In the genomic region with DNA sequence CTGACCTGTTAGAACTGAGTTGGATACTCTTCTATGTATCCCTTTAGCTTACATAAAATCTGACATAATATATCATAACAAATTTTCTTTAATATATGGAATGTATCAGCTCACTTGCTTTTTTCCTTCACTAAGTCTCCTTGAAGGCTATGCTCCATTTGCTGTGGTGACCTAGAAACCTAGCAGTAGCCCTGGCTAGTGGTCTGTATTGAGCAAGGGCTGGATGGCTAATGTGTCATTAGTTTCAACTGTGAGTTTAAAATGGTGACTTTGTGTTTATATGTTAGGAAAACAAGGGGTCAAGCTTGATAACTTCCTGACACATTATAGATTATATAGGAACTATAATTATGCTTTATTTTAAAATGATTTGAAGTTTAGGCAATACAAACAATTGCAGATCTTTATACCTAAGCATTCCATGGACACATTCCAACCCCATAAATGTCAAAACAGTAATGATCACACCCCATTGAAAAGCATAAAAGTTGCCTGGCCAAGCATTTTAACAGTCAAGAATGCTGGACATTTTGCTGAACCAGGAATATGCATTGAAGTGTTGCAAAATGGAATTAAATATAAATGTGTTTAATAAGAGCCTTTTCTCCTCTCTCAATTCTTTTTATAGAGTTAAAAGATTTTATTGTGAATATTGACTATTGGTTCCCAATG, we compare ENCODE assay signal across 20 mouse cellular contexts. TPM values are rescaled to one million over a fixed set of nuclear protein-coding genes. Genes with fewer than 3 reads are reported as not detected.
"Had no signal": no experiment of that assay in that cellular context is flagged by ENCODE, and none has a peak within 500 bp of the region (broad histone marks: within the 10 kb centered on the region; RNA-seq: fewer than 3 reads in every experiment).

No protein-coding gene starts in this region.

- H3K36me3 ChIP-seq: neural tube, embryonic 13.5 days; neural tube, embryonic 15.5 days; stomach, embryonic 15.5 days had no signal

- H3K9me3 ChIP-seq: neural tube, embryonic 13.5 days; neural tube, embryonic 15.5 days; stomach, embryonic 15.5 days had no signal

- H3K4me3 ChIP-seq: neural tube, embryonic 13.5 days; neural tube, embryonic 15.5 days; stomach, embryonic 15.5 days had no signal

- DNase-seq: retina, postnatal 1 day; right cerebral cortex, adult 18-20 months; right cerebral cortex, postnatal 14 days; right cerebral cortex, postnatal 25 days; right cerebral cortex, postnatal 4 days; spleen, adult 18-20 months; thymus, adult 18-20 months; thymus, adult 2 months; thymus, postnatal 14 days; thymus, postnatal 25 days; thymus, postnatal 36 days; thymus, postnatal 4 days had no signal

- H3K4me2 ChIP-seq: neural tube, embryonic 13.5 days; neural tube, embryonic 15.5 days; stomach, embryonic 15.5 days had no signal

- H3K9ac ChIP-seq: neural tube, embryonic 13.5 days; neural tube, embryonic 15.5 days; stomach, embryonic 15.5 days had no signal

- H3K27me3 ChIP-seq: neural tube, embryonic 13.5 days; neural tube, embryonic 15.5 days; stomach, embryonic 15.5 days had no signal

- H3K4me1 ChIP-seq: neural tube, embryonic 13.5 days; neural tube, embryonic 15.5 days; stomach, embryonic 15.5 days had no signal

- H3K27ac ChIP-seq: neural tube, embryonic 13.5 days; neural tube, embryonic 15.5 days; stomach, embryonic 15.5 days; stomach, postnatal 0 days had no signal

RNA-seq across cellular contexts. Expression of a gene that starts 17.7 kb away (rescaled TPM):
- polyA plus RNA-seq: small intestine, adult 2 months; spleen, adult 2 months; stomach, embryonic 14.5 days; urinary bladder, adult 2 months had no signal
